ENCODE assay signal across 25 mouse cellular contexts in the genomic region with DNA sequence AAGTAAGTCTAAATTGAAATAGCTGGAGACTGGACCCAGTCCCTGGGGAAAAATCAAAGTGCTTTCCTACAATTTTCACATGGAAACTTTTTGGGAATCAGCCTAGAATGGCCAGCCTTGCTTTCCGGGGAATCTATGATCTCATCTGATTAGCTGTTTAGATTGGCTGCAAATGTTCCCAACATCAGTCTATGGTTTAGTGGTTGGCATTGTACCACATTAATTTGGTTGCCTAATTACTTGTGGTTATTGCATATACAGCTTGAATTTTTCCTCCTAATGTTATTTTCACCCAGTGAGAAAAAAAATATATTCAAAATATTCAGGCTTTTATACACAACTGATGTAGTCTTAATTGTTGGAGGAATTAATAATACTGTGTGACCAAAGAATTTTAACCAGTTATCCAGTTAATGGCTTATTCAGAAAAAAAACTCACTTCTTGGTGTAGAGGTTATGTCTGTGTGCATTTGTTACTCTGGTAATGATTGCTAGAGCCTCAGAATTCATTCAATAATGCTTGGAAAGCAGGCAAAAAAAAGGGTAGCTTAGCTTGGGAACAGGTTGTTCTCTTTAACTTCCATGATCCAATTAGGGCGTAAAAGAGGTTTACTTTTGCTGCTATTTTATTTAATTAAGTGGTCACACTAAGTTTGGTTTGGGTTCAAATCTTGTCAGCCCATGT.
DNase-seq lines count a peak whose midpoint lies in the region; ATAC-seq and TF ChIP-seq lines count a peak whose summit lies in the region.
"Had no signal": no experiment of that assay in that cellular context is flagged by ENCODE, and none has a peak within 500 bp of the region (broad histone marks: within the 10 kb centered on the region; RNA-seq: fewer than 3 reads in every experiment).

No protein-coding gene starts in this region.

- no peaks in the 10 kb centered on the region for H3K27me3 ChIP-seq in embryonic facial prominence, embryonic 14.5 days (replicated peaks; ENCODE audit: control insufficient read depth, insufficient read depth, low read length)
- H3K27me3 ChIP-seq in embryonic facial prominence, embryonic 10.5 days (replicated peaks; ENCODE audit: low read depth, poor library complexity, severe bottlenecking): no peaks in the 10 kb centered on the region
- no peaks in the 10 kb centered on the region for H3K27me3 ChIP-seq in limb, embryonic 14.5 days (ENCODE audit: control insufficient read depth, insufficient read depth, low read length)
- H3K27me3 ChIP-seq in limb, embryonic 10.5 days (ENCODE audit: low read depth, poor library complexity, severe bottlenecking): no peaks in the 10 kb centered on the region
- no peaks in the 10 kb centered on the region for H3K27me3 ChIP-seq in intestine, embryonic 15.5 days (replicated peaks)
- H3K27me3 ChIP-seq: embryonic facial prominence, embryonic 13.5 days; hindbrain, embryonic 15.5 days; midbrain, embryonic 15.5 days; neural tube, embryonic 15.5 days; stomach, embryonic 15.5 days had no signal

- H3K4me1 ChIP-seq in embryonic facial prominence, embryonic 14.5 days (ENCODE audit: control insufficient read depth, insufficient read depth, low read length): no peaks in the 10 kb centered on the region
- H3K4me1 ChIP-seq in embryonic facial prominence, embryonic 10.5 days: no peaks in the 10 kb centered on the region
- no peaks in the 10 kb centered on the region for H3K4me1 ChIP-seq in limb, embryonic 14.5 days (ENCODE audit: control insufficient read depth, insufficient read depth, low read length)
- H3K4me1 ChIP-seq in limb, embryonic 10.5 days: no peaks in the 10 kb centered on the region
- no peaks in the 10 kb centered on the region for H3K4me1 ChIP-seq in intestine, embryonic 15.5 days (replicated peaks)
- H3K4me1 ChIP-seq: embryonic facial prominence, embryonic 13.5 days; heart, embryonic 10.5 days; hindbrain, embryonic 15.5 days; midbrain, embryonic 15.5 days; neural tube, embryonic 15.5 days; stomach, embryonic 15.5 days had no signal

- H3K4me2 ChIP-seq in embryonic facial prominence, embryonic 14.5 days (ENCODE audit: low read depth, low read length): no peak overlapping the region
- H3K4me2 ChIP-seq in limb, embryonic 14.5 days (replicated peaks; ENCODE audit: low read depth, low read length, severe bottlenecking): no peak overlapping the region
- no peak overlapping the region for H3K4me2 ChIP-seq in intestine, embryonic 15.5 days (replicated peaks)
- H3K4me2 ChIP-seq: embryonic facial prominence, embryonic 13.5 days; hindbrain, embryonic 15.5 days; midbrain, embryonic 15.5 days; neural tube, embryonic 15.5 days; stomach, embryonic 15.5 days had no signal

- no peak for TF ChIP-seq POLR2A in limb, embryonic 14.5 days (IDR thresholded peaks at IDR 0.05; ENCODE audit: borderline replicate concordance, extremely low read depth, insufficient read depth, insufficient read length)

- H3K27ac ChIP-seq in embryonic facial prominence, embryonic 14.5 days (replicated peaks; ENCODE audit: low read depth, low read length): no peak overlapping the region
- H3K27ac ChIP-seq in embryonic facial prominence, embryonic 10.5 days (replicated peaks): no peak overlapping the region
- H3K27ac ChIP-seq in limb, embryonic 14.5 days (replicated peaks; ENCODE audit: low read depth, low read length): no peak overlapping the region
- no peak overlapping the region for H3K27ac ChIP-seq in limb, embryonic 10.5 days
- H3K27ac ChIP-seq in intestine, embryonic 15.5 days: no peak overlapping the region
- H3K27ac ChIP-seq: embryonic facial prominence, embryonic 13.5 days; heart, embryonic 10.5 days; hindbrain, embryonic 15.5 days; midbrain, embryonic 15.5 days; neural tube, embryonic 15.5 days; stomach, embryonic 15.5 days had no signal

- intact Hi-C loops in gastrocnemius, postnatal 14 days (cut with DNase I; ENCODE audit: low total_unique reads): no loop called here
- intact Hi-C loops in gastrocnemius, postnatal 36 days (cut with DNase I): no loop called here

- no peak overlapping the region for H3K4me3 ChIP-seq in embryonic facial prominence, embryonic 14.5 days (ENCODE audit: low read depth, low read length)
- no peak overlapping the region for H3K4me3 ChIP-seq in embryonic facial prominence, embryonic 10.5 days
- no peak overlapping the region for H3K4me3 ChIP-seq in limb, embryonic 14.5 days (replicated peaks; ENCODE audit: low read length)
- H3K4me3 ChIP-seq in limb, embryonic 10.5 days: no peak overlapping the region
- H3K4me3 ChIP-seq in intestine, embryonic 15.5 days (replicated peaks): no peak overlapping the region
- H3K4me3 ChIP-seq: embryonic facial prominence, embryonic 13.5 days; heart, embryonic 10.5 days; hindbrain, embryonic 15.5 days; midbrain, embryonic 15.5 days; neural tube, embryonic 15.5 days; stomach, embryonic 15.5 days had no signal

- no peaks in the 10 kb centered on the region for H3K9me3 ChIP-seq in embryonic facial prominence, embryonic 14.5 days (ENCODE audit: control insufficient read depth, low read length)
- H3K9me3 ChIP-seq in embryonic facial prominence, embryonic 10.5 days: no peaks in the 10 kb centered on the region
- H3K9me3 ChIP-seq in limb, embryonic 14.5 days (ENCODE audit: control insufficient read depth, low read length): no peaks in the 10 kb centered on the region
- no peaks in the 10 kb centered on the region for H3K9me3 ChIP-seq in limb, embryonic 10.5 days (replicated peaks)
- no peaks in the 10 kb centered on the region for H3K9me3 ChIP-seq in intestine, embryonic 15.5 days
- H3K9me3 ChIP-seq: embryonic facial prominence, embryonic 13.5 days; heart, embryonic 10.5 days; hindbrain, embryonic 15.5 days; midbrain, embryonic 15.5 days; neural tube, embryonic 15.5 days; stomach, embryonic 15.5 days had no signal

- no peaks in the 10 kb centered on the region for H3K36me3 ChIP-seq in embryonic facial prominence, embryonic 14.5 days (ENCODE audit: control insufficient read depth, insufficient read depth, low read length)
- H3K36me3 ChIP-seq in embryonic facial prominence, embryonic 10.5 days (replicated peaks): no peaks in the 10 kb centered on the region
- no peaks in the 10 kb centered on the region for H3K36me3 ChIP-seq in limb, embryonic 14.5 days (ENCODE audit: control insufficient read depth, insufficient read depth, low read length)
- no peaks in the 10 kb centered on the region for H3K36me3 ChIP-seq in limb, embryonic 10.5 days
- no peaks in the 10 kb centered on the region for H3K36me3 ChIP-seq in intestine, embryonic 15.5 days
- H3K36me3 ChIP-seq: embryonic facial prominence, embryonic 13.5 days; heart, embryonic 10.5 days; hindbrain, embryonic 15.5 days; midbrain, embryonic 15.5 days; neural tube, embryonic 15.5 days; stomach, embryonic 15.5 days had no signal

- no peak for ATAC-seq in embryonic facial prominence, embryonic 14.5 days (ENCODE audit: low read depth)
- peak; percentile 26; the same call in 1 of the 2 replicates for ATAC-seq in limb, embryonic 14.5 days (ENCODE audit: low FRiP score, low read depth)
- no peak for ATAC-seq in intestine, embryonic 15.5 days
- ATAC-seq: intestine, embryonic 16.5 days; midbrain, embryonic 15.5 days had no signal

- WGBS in embryonic facial prominence, embryonic 14.5 days: 58% methylated on average over 2 of the region's 2 CpGs
- 76% methylated on average over 2 of the region's 2 CpGs for WGBS in embryonic facial prominence, embryonic 10.5 days
- 64% methylated on average over 2 of the region's 2 CpGs for WGBS in limb, embryonic 14.5 days
- 91% methylated on average over 2 of the region's 2 CpGs for WGBS in limb, embryonic 10.5 days
- WGBS in intestine, embryonic 15.5 days: 80% methylated on average over 2 of the region's 2 CpGs

- peak; percentile 17 for DNase-seq in embryonic facial prominence, embryonic 14.5 days (ENCODE audit: low spot score)
- DNase-seq in embryonic facial prominence, embryonic 10.5 days (ENCODE audit: low spot score): no peak
- peak; percentile 4 for DNase-seq in gastrocnemius, postnatal 14 days
- DNase-seq in gastrocnemius, postnatal 36 days: no peak
- peak; percentile 29 for DNase-seq in limb, embryonic 14.5 days (ENCODE audit: low spot score)
- DNase-seq in limb, embryonic 10.5 days (ENCODE audit: low spot score): no peak
- peak; percentile 2 for DNase-seq in brain, adult 2 months (ENCODE audit: low read depth, low spot score)
- DNase-seq: adrenal gland, postnatal 25 days; cerebellum, adult 11 months; cerebellum, adult 9-11 months; gastrocnemius, postnatal 10 days; heart, postnatal 4 days; layer of hippocampus, adult 9-11 months; lung, postnatal 36 days; right cerebral cortex, adult 18-20 months; right cerebral cortex, postnatal 4 days; thymus, postnatal 25 days had no signal

- no peak overlapping the region for H3K9ac ChIP-seq in embryonic facial prominence, embryonic 14.5 days (ENCODE audit: low read depth, low read length)
- no peak overlapping the region for H3K9ac ChIP-seq in limb, embryonic 14.5 days (ENCODE audit: low read depth, low read length, severe bottlenecking)
- H3K9ac ChIP-seq in intestine, embryonic 15.5 days: no peak overlapping the region
- H3K9ac ChIP-seq: embryonic facial prominence, embryonic 13.5 days; hindbrain, embryonic 15.5 days; midbrain, embryonic 15.5 days; neural tube, embryonic 15.5 days; stomach, embryonic 15.5 days had no signal

Comparison
In these comparisons a context has a peak if more than half of its experiments do, and no peak if none do; other contexts are left out.
1. DNase-seq: peak in embryonic facial prominence, embryonic 14.5 days (single experiment), gastrocnemius, postnatal 14 days (single experiment), limb, embryonic 14.5 days (single experiment) and brain, adult 2 months (single experiment); none in embryonic facial prominence, embryonic 10.5 days (single experiment), gastrocnemius, postnatal 36 days (0 of 2) and limb, embryonic 10.5 days (single experiment).